Mouse (Mus musculus) intestine, embryonic 14.5 days (tissue): ENCODE data around the gene Tmem255a. TPM values are rescaled to one million over a fixed set of nuclear protein-coding genes. Genes with fewer than 3 reads are reported as not detected.

ENCODE experiments used
- microRNA-seq: library from miRNA; unstranded; fragments of <30 nt; microRNA quantifications from one replicate; pipeline ENCODE4, GENCODE M21; 2016
- polyA plus RNA-seq: library from polyadenylated mRNA; unstranded; fragments of >200 nt; fragmentation: Nextera tagmentation; extraction: Ambion mirVana; gene quantifications from 2 replicates; pipeline ENCODE4 v1.2.1, GENCODE M21; 2014

Tmem255a gene
- polyA plus RNA-seq, 1 experiment from 2014 or later, result 29.7 TPM

Small RNA genes lying within 50 kb of the gene (microRNA-seq; reads per million reads assigned to microRNA genes)
- 1.3 reads per million, percentile 13 among the genes with 10 or more reads in this experiment for gene Mir3110

Other genes with a start within 250 kb of the Tmem255a start
- gene Btg1-ps1, start 233.6 kb downstream of the Tmem255a start, polyA plus RNA-seq, result not detected in 2 replicates
- not detected in 2 replicates for gene Btg1-ps2, start 209.3 kb downstream of the Tmem255a start, polyA plus RNA-seq
- not detected in 2 replicates for gene Rhox10, start 186.0 kb downstream of the Tmem255a start, polyA plus RNA-seq
- not detected in 2 replicates for gene Rhox11, start 167.3 kb downstream of the Tmem255a start, polyA plus RNA-seq
- not detected in 2 replicates for gene Rhox12, start 141.5 kb downstream of the Tmem255a start, polyA plus RNA-seq
- gene Rhox13, start 131.2 kb downstream of the Tmem255a start, polyA plus RNA-seq, result not detected in 2 replicates
- 5.1 and 6.2 TPM in 2 replicates for gene Zbtb33, start 62.6 kb downstream of the Tmem255a start, polyA plus RNA-seq
- not detected in 2 replicates for gene Atp1b4, start 63.7 kb upstream of the Tmem255a start, polyA plus RNA-seq
- 131 and 144 TPM in 2 replicates for gene Lamp2, start 204.0 kb upstream of the Tmem255a start, polyA plus RNA-seq